Mouse (Mus musculus) monocyte, adult 59 days (primary cell): ENCODE results near the gene Msh3. TPM values are rescaled to one million over a fixed set of nuclear protein-coding genes. Genes with fewer than 3 reads are reported as not detected.

ENCODE experiments used
- total RNA-seq, 2 experiments: library from RNA; stranded (reverse); gene quantifications; one replicate each; pipeline ENCODE4 v1.2.4; 2023

The Msh3 gene
- 10 to 100 TPM; 15.6 to 16.8 TPM for total RNA-seq

GRCm38 (mm10) chr13:92354456-92355271 is at the start of gene Msh3, which contains the start of gene Dhfr:
Gene Msh3, minus strand, starts transcription at chr13:92355003.
Gene Dhfr, plus strand, starts transcription at chr13:92354726.

GRCm38 (mm10) chr13:92305680-92306079 is 49.1 kb downstream of the Msh3 start, which contains the start of gene Gm20379:
Gene Gm20379, plus strand, starts transcription at chr13:92305980.

Other genes starting within 250 kb of the Msh3 start
- 1 to 10 TPM; 8.5 to 9.5 TPM for gene Rasgrf2, start 223.3 kb downstream of the Msh3 start, total RNA-seq
- not detected for gene Gm20379, start 49.0 kb downstream of the Msh3 start, total RNA-seq
- under 1 TPM; 0.47 to 0.82 TPM for gene Dhfr, start 277 bp downstream of the Msh3 start, total RNA-seq
- gene Ankrd34b, start 70.9 kb upstream of the Msh3 start, total RNA-seq: not detected
- gene Fam151b, start 129.0 kb upstream of the Msh3 start, total RNA-seq: 10 to 100 TPM in 1 of 2 experiments, 1 to 10 TPM in 1; 8.6 to 10.7 TPM
- gene Zfyve16, start 175.9 kb upstream of the Msh3 start, total RNA-seq: 10 to 100 TPM; 27.9 to 31.6 TPM
- not detected for gene Spz1, start 221.2 kb upstream of the Msh3 start, total RNA-seq